Mouse (Mus musculus) megakaryocyte, embryonic 14.5 days (primary cell): Measurements from ENCODE around the gene Cacnb2.

ENCODE experiments used
- FLI1 ChIP-seq: IDR thresholded peaks from 2 replicates; pipeline ENCODE4 v1.6.1; 2012; ENCODE audit warnings: low read length, inconsistent platforms, mixed read lengths
- GATA1 ChIP-seq: IDR thresholded peaks from 3 replicates; pipeline ENCODE4 v1.6.1; 2012; ENCODE audit warnings: mixed read lengths, low read length, inconsistent platforms, borderline replicate concordance

GRCm38 (mm10) chr2:14992531-14992930 is 389.6 kb downstream of the Cacnb2 start:
- TF ChIP-seq GATA1 (no peak), FLI1 (no peak)
